Mouse (Mus musculus) liver, embryonic 15.5 days (tissue): Measurements from ENCODE around the gene Coq5. TPM values are rescaled to one million over a fixed set of nuclear protein-coding genes. Genes with fewer than 3 reads are reported as not detected.

Experiments
- ATAC-seq: fragments of 200-750 bp; cut with Nextera tagmentation; 2 replicates; pipeline ENCODE4 v1.8.0; 2017; ENCODE audit warnings: moderate number of reproducible peaks, mild to moderate bottlenecking, moderate library complexity; ENCODE audit not compliant: insufficient read depth
- H3K27ac ChIP-seq: fragments of 300-500 bp; sonication (generic); replicated peaks from 2 replicates; pipeline ENCODE4 v1.5.1; 2015; ENCODE audit warnings: mild to moderate bottlenecking, inconsistent platforms
- H3K27me3 ChIP-seq: fragments of 300-500 bp; sonication (generic); 2 replicates; pipeline ENCODE4 v1.6.1; 2015; ENCODE audit warnings: mild to moderate bottlenecking, inconsistent platforms
- H3K36me3 ChIP-seq: fragments of 300-500 bp; sonication (generic); replicated peaks from 2 replicates; pipeline ENCODE4 v1.6.1; 2015; ENCODE audit warnings: moderate library complexity, mild to moderate bottlenecking, inconsistent platforms
- H3K4me1 ChIP-seq: fragments of 300-500 bp; sonication (generic); replicated peaks from 2 replicates; pipeline ENCODE4 v1.6.1; 2015; ENCODE audit warnings: inconsistent platforms
- H3K4me2 ChIP-seq: fragments of 300-500 bp; sonication (generic); 2 replicates; pipeline ENCODE4 v1.6.1; 2015; ENCODE audit warnings: moderate library complexity, mild to moderate bottlenecking, inconsistent platforms
- H3K4me3 ChIP-seq: fragments of 300-500 bp; sonication (generic); replicated peaks from 2 replicates; pipeline ENCODE4 v1.5.1; 2015; ENCODE audit warnings: mild to moderate bottlenecking, inconsistent platforms
- H3K9ac ChIP-seq: fragments of 300-500 bp; sonication (generic); 2 replicates; pipeline ENCODE4 v1.6.1; 2015; ENCODE audit warnings: moderate library complexity, mild to moderate bottlenecking, inconsistent platforms
- H3K9me3 ChIP-seq: fragments of 300-500 bp; sonication (generic); replicated peaks from 2 replicates; pipeline ENCODE4 v1.6.1; 2016; ENCODE audit warnings: inconsistent platforms
- WGBS: fragments of 180-500 bp; shearing (Covaris S2); methylation state at CpG from one replicate; pipeline ENCODE4 v1.1.7; 2015; ENCODE audit warnings: mixed read lengths; ENCODE audit not compliant: insufficient replicate concordance; 5-methylcytosine and 5-hydroxymethylcytosine counted together
- polyA plus RNA-seq: library from polyadenylated mRNA; unstranded; fragments of >200 nt; fragmentation: Nextera tagmentation; extraction: Ambion mirVana; gene quantifications from 2 replicates; pipeline ENCODE4 v1.2.1, GENCODE M21; 2015

The Coq5 gene
- polyA plus RNA-seq, 1 experiment from 2014 or later = 27.5 TPM

DNA sequence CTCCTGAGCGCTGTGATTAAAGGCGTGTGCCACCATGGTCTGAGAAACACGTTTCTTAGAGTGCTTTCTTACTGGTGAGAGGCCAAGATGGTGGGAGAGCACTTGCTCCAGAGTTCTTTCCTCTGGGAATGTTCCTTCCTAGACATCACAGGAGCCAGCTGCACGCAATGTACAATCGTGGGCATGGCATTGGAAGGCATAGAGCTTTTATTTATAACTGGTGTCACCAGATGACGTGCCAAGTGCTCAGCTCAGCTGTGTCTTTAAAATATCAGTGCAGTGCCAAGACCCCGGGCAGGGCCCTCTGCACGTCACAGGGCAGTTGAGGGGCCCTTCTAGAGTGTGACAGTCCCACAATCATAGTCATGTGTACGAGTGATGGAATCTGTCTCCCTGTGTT is 51.5 kb downstream of the Coq5 start:
- WGBS = 72% methylated on average over 9 of the region's 9 CpGs

DNA sequence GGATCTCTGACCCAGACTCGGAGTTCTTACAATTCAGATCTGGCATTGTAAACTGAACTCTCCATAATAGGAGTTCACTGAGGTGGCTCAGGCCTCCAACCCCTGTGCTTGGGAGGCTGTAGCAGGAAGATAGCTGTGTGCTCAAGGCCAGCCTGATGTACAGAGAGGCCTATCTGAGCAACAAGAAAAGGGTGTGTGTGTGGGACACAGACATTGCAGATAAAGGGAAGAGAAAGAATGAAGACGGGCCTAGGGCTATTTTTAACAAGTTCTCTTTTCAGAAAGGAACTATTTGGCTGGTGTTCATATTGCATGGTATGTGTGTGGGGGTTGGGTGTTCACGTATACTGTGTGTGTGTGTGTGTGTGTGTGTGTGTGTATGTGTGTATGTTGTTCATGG is 54.2 kb downstream of the Coq5 start:
- H3K4me1 ChIP-seq = peaks cover 91% of the 10 kb centered on the region
- peak overlapping the region; percentile 19 for H3K4me3 ChIP-seq
- H3K4me2 ChIP-seq = peak overlapping the region; percentile 54
- H3K9ac ChIP-seq = peak overlapping the region; percentile 38
- no peaks in the 10 kb centered on the region for H3K9me3 ChIP-seq
- peak overlapping the region; percentile 89 for H3K27ac ChIP-seq
- 13% methylated on average over 3 of the region's 3 CpGs for WGBS
- H3K27me3 ChIP-seq = no peaks in the 10 kb centered on the region
- peak; percentile 95 for ATAC-seq
- H3K36me3 ChIP-seq = peaks cover 86% of the 10 kb centered on the region

More for the DNA sequence above, 51.5 kb downstream of the Coq5 start:
- Histone ChIP-seq H3K9ac (no peak overlapping the region; the same call in 1 of the 2 replicates), H3K27ac (peak overlapping the region; percentile 46; the same call in 1 of the 2 replicates), H3K9me3 (no peaks in the 10 kb centered on the region), H3K36me3 (peaks cover 68% of the 10 kb centered on the region), H3K4me3 (no peak overlapping the region), H3K27me3 (no peaks in the 10 kb centered on the region), H3K4me1 (peaks cover 86% of the 10 kb centered on the region), H3K4me2 (no peak overlapping the region)
- ATAC-seq = no peak

DNA sequence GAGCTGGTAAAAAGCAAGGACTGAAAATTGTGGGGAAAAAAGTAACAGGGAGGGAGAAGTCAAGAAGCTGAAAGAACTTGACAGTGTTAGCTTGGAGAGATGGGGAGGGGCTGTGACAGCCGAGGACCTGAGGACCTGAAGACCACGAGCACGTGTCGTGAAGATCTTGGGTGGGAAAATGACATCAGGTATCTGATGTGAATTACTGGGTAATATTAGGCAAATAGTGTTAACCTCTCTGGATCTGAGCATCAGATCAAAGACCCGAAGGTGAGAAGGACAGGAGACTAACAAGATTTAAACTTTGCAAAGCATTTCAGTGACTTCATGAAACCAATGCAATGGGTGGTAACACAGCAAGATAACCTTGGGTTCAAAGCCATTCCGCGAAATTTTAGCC is 60.5 kb downstream of the Coq5 start:
- Histone ChIP-seq H3K4me1 (peaks cover 62% of the 10 kb centered on the region), H3K27me3 (no peaks in the 10 kb centered on the region), H3K4me3 (peak overlapping the region; percentile 88), H3K4me2 (peak overlapping the region; percentile 84), H3K9me3 (no peaks in the 10 kb centered on the region), H3K36me3 (peaks cover 57% of the 10 kb centered on the region), H3K9ac (peak overlapping the region; percentile 89), H3K27ac (peak overlapping the region; percentile 89; the same call in 1 of the 2 replicates)
- no peak for ATAC-seq
- 9% methylated on average over 7 of the region's 7 CpGs for WGBS

DNA sequence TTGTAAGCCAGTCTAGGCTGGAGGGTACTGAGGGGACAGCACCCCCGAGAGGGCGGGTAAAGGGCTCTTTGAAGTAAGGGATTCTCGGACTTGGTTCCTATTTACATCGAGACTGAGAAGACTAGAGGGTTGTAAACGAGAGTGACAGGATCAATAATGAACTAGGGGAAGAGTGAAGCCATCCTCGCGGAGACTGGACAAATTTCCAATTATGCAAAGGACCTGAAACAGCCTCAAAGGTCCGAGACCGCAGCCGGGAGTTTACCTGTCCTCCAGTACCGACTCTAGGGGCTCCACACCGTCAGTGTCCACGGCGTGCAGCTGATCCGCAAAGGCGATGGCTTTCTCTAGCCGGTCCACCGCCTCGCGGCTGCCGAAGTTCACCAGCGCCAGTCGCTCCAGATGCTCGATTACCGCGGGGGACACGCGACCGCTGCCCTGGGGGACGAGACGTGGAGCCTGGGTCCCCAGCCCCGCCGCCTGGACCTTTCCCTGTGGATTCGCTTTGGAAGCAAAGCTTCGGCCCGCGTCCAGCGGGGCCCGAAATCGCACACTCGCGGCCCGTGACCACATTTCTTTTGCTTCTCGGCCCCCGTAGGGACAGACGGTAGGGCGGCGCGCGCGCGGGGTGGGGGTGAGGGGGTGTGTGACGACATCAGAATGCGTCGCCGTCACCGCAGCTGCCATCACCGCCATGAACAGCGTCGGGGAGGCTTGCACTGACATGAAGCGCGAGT is 61.3 kb downstream of the Coq5 start, which contains the start of the genes Gatc and Triap1:
Gene Gatc (minus strand): TSS at position 602 of the 737 bp plus-strand sequence.
Gene Triap1 (plus strand): TSS at position 649 of the 737 bp plus-strand sequence.
- Histone ChIP-seq H3K4me3 (peak within 1 kb of the TSS; percentile 88), H3K9me3 (no peaks in the 10 kb centered on the region), H3K27me3 (no peaks in the 10 kb centered on the region), H3K36me3 (peaks cover 57% of the 10 kb centered on the region), H3K27ac (peak within 1 kb of the TSS; percentile 89), H3K4me2 (peak within 1 kb of the TSS; percentile 84), H3K9ac (peak within 1 kb of the TSS; percentile 89), H3K4me1 (peaks cover 56% of the 10 kb centered on the region)
- WGBS = under 1% methylated on average over 62 of the region's 62 CpGs
- peak; percentile 91 for ATAC-seq

DNA sequence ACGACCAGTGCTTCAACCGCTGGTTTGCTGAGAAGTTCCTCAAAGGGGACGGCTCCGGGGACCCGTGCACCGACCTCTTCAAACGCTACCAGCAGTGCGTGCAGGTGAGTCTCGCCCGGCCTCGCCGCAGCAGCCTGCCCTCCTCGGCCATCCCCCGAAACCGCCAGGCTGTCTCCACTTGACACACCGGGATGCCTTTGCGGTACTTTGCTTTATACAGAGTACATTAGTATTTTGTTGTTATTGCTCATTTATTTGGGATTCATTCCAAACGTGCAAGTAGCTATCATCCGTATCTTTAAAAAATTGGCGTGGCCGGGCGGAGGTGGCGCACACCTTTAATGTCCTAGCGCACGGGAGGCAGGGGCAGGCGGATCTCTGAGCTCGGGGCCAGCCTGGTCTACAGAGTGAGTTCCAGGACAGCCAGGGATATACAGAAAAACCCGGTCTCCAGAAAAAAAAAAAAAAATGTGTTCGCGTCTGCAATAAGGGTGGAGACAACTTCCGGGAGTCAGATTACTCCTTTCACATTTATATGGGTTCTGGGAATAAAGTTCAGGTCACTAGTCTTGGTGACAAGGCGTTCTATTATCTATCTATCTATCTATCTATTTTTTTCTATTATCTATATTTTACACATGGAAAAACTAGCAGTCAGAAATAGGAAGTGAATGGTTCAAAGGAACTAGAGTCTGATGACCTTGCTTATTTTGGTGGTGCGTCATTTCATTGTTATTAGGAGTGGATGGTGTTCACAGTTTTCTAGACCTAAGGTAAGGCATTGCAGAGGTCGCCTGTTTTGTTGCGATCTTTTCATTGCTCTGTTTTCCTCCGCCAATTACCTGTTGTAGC is 62.1 kb downstream of the Coq5 start:
- 6% methylated on average over 36 of the region's 36 CpGs for WGBS
- peaks cover 56% of the 10 kb centered on the region for H3K4me1 ChIP-seq
- no peaks in the 10 kb centered on the region for H3K27me3 ChIP-seq
- H3K36me3 ChIP-seq = peaks cover 57% of the 10 kb centered on the region
- H3K27ac ChIP-seq = peak overlapping the region; percentile 89
- no peaks in the 10 kb centered on the region for H3K9me3 ChIP-seq
- peak overlapping the region; percentile 88 for H3K4me3 ChIP-seq
- H3K9ac ChIP-seq = peak overlapping the region; percentile 89
- ATAC-seq = peak; percentile 50
- peak overlapping the region; percentile 84 for H3K4me2 ChIP-seq

Other genes with a start within 250 kb of the Coq5 start
- 7.9 and 11.4 TPM in 2 replicates for gene Gm10401, start 181.4 kb upstream of the Coq5 start, polyA plus RNA-seq
- 49.8 and 53.6 TPM in 2 replicates for gene Acads, start 160.3 kb upstream of the Coq5 start, polyA plus RNA-seq
- 8.5 and 10.3 TPM in 2 replicates for gene Unc119b, start 144.7 kb upstream of the Coq5 start, polyA plus RNA-seq
- 23.7 and 29.6 TPM in 2 replicates for gene Mlec, start 121.5 kb upstream of the Coq5 start, polyA plus RNA-seq
- gene Cabp1, start 85.3 kb upstream of the Coq5 start, polyA plus RNA-seq = 0.13 and 0.18 TPM in 2 replicates
- gene Pop5, start 43.8 kb upstream of the Coq5 start, polyA plus RNA-seq = 84.0 and 88.1 TPM in 2 replicates
- gene Rnf10, start 6.8 kb upstream of the Coq5 start, polyA plus RNA-seq = 146 and 173 TPM in 2 replicates
- 525 and 554 TPM in 2 replicates for gene Dynll1, start 21.3 kb downstream of the Coq5 start, polyA plus RNA-seq
- gene Srsf9, start 47.5 kb downstream of the Coq5 start, polyA plus RNA-seq = 88.7 and 92.1 TPM in 2 replicates
- 11.6 and 13.4 TPM in 2 replicates for gene Gatc, start 61.5 kb downstream of the Coq5 start, polyA plus RNA-seq
- gene Triap1, start 61.6 kb downstream of the Coq5 start, polyA plus RNA-seq = 26.6 and 29.6 TPM in 2 replicates
- 700 and 702 TPM in 2 replicates for gene Cox6a1, start 69.3 kb downstream of the Coq5 start, polyA plus RNA-seq
- gene Msi1, start 149.9 kb downstream of the Coq5 start, polyA plus RNA-seq = 0.36 and 0.44 TPM in 2 replicates
- not detected in 2 replicates for gene Pla2g1b, start 186.6 kb downstream of the Coq5 start, polyA plus RNA-seq
- 6.0 and 6.1 TPM in 2 replicates for gene Sirt4, start 205.1 kb downstream of the Coq5 start, polyA plus RNA-seq
- gene Pxn, start 227.0 kb downstream of the Coq5 start, polyA plus RNA-seq = 15.2 and 16.8 TPM in 2 replicates